Mouse (Mus musculus): Measurements from ENCODE around the gene 2010111I01Rik.
"Not testable (repeated sequence)": the region's sequence is repeated elsewhere in the genome, so short reads cannot be mapped to it uniquely, and the experiment has no call there.

The 2010111I01Rik gene

DNA sequence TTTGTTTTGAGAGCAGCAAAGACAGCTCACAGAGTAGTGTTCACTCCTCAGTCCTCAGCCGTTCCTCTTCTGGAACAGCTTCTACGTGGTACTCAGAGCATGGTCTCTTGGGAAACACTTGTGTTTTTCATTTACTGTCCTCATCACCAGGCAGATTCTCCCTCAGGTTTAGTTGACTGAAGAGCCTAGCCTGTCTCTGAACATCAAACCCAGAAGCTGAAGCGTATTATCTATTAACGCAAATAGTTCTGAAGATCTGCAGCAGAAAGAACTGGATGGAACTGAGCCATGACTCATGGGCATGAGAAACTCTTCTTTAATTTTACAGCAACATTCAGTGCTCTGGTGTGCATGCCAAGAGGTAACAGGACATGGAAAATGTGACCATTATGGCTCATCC lies 385.4 kb downstream of the 2010111I01Rik start:
- DNase-seq (ENCODE audit: low spot score), result no peak

DNA sequence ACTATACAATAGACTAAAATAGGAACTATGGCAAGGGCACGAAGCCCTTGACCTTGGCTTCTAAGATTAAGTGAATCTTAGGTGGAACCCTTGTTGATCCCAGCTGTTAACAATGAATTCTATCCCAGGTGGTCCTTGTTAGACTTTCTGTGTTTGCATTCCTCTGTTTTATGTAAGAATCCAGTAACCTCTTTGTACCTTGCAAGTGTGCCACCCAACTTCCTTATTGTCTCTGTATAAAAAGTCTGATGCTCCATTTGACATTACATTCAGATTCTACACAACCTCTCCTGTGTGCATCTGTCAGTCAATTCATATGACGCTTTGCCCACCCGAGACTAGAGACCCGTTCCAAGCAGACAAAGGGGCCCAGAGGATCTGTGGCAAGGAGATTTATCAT lies 388.6 kb downstream of the 2010111I01Rik start:
- not testable (repeated sequence) for DNase-seq (ENCODE audit: low spot score)

DNA sequence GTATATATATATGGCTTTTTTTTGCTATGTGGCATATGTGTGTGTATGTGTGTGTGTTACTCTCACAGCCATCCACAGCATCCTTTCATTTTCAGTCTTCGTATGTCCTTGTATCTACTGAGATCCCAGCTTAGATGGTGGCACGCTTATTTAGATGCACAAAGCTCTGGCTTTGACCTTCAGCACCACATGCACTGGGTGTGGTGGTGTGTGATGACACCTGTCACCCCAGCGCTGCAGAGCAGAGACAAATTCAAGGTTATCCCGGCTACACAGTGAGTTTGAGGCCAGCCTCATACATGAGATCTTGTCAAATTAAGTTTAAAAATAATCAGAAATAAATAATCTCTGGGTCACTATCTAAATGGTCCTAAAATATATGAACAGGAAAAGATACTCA lies 391.4 kb downstream of the 2010111I01Rik start:
- no peak for DNase-seq (ENCODE audit: low spot score)

DNA sequence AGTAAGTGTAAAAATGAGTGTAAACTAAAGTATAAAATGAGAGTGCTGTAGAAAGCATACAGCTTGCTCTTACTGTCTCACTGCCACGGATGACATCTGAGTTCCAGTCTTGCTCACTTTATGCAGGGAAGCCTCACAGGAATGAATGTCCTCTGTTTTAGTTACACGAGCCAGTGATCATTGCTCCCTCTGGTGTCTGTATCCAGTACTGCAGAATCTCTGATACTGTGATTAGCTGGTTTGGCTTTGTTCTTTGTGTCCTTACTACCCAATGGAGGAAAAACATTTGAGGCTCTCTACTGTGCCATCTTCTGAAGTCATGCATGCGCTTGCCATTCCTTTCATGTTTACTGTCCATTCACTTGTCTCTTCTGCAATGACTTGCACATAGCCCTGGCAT lies 391.9 kb downstream of the 2010111I01Rik start:
- no peak for DNase-seq (ENCODE audit: low spot score)

DNA sequence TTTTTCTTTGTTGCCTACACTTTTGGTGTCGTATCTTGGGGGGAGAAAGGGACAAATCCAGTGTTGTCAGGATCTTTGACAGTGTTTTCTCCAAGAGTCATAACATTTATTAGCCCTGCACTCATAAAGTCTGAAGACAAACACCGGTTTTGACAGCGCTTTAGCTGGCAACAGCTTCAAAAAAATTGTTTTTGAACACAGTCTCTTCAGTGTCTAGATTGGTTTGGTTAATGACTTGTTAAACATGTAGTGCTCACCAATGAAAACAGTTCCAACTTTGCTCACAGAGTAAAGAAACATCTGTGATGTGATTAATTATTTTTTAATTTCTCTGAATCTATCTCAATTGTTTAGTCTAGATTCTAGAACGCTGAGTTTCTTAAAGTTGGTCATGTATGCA lies 394.7 kb downstream of the 2010111I01Rik start:
- no peak for DNase-seq (ENCODE audit: low spot score)

DNA sequence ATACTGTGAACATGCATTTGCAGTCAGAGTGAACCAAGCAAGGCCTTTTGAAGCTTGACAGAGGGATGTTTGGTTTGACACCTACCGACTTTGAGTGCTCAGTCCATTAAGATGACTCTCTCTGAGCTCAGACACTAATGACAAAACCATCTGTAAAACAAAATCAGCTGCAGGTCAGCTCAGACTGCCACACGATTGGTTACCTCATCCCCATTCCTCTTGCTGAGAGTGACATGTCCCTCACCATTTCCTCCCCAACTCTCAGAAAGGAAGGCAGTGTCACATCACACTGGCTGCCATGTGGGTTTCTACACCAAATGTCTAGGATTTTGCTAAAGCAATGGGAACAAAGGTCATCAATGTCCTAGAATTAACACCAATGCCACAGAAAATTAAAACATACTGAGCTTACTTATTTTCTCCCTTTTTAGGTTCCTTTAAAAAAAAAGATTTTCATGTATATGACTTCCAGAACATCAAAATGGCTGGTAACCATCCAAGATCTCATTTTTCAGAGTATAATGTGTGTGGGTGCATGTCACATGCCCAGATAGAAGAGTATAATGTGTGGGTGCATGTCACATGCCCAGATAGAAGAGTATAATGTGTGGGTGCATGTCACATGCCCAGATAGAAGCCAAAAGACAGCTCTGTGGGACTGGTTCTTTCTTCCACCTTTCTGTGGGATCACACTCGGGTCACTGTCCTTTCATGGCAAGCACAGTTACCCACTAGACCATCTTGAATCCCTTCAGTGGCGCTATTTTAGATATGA lies 395.6 kb downstream of the 2010111I01Rik start:
- no peak for DNase-seq (ENCODE audit: low spot score)

DNA sequence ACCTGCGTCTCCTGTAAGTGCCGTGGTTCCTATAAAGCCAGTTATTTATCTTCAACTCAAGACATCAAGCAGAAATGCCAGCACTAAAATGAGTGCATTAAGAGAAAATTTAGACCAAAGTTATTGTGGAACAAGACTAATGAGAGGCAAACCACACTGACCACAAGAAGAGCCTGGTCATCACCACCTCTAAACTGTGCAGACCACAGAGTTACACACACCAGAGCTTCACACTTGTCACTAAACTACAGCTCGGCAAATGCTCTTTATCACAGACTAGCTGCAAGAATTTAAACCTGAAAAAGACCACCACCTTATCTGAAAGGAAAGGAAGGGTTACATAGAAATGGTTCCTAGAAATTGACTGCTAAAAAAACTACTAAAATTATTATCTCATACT lies 397.1 kb downstream of the 2010111I01Rik start:
- DNase-seq (ENCODE audit: low spot score), result no peak

DNA sequence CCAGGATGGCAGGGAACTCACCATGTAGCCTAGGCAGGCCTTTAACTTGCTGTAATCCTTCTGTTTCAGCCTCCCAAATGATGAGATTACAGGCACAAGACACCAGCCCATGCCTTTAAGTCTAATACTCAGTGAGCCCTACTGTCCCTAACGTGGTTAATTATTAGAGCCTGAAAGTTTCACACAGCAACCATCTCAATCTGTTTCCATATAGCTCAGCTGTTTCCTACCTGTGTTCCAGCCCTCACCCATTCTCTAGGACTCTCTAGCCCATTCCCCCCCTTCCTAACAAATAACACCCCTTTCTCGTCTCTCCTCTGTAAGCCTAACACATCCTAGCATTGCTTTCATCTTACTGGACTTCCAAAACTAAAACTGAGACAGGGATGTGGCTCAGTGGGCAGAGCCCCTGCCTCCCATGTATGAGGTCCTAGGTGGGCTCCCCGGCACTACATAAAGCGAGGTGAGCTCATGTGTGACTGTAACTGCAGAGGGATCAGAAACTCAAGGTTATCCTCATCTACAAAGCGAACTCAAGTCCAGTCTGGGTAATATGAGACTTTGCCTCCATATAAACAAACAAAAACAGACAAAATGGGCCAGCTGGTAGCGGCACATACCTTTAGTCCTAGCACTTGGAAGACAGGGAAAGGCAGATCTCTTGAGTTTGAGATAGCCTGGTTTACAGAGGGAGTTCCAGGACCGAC lies 408.9 kb downstream of the 2010111I01Rik start:
- DNase-seq (ENCODE audit: low spot score), result no peak
